Mouse (Mus musculus): ENCODE data around the gene Lfng. TPM values are rescaled to one million over a fixed set of nuclear protein-coding genes. Genes with fewer than 3 reads are reported as not detected.

The Lfng gene
- polyA plus RNA-seq, 2 experiments from 2014 or later = 24.2 to 26.2 TPM

DNA sequence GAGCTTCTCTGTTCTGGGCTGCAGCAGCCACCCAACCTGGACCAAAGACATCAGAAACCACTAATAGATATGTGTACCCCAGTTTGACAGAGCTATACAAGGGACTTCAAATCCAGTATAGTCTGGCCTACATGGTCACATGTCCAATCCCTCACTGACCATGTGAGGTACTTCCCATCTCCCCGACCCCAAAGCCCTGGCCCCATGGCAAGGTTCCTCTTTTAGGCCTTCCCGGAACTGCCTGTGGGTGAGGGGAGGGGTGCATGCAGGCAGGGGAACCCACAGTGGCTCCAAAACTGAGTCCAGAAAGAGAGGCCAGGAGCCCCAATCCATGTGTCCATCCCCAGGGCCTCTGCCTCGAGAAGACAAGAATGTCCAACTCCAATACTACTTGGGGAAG, 35.0 kb downstream of the Lfng start:
- ATAC-seq = no peak

DNA sequence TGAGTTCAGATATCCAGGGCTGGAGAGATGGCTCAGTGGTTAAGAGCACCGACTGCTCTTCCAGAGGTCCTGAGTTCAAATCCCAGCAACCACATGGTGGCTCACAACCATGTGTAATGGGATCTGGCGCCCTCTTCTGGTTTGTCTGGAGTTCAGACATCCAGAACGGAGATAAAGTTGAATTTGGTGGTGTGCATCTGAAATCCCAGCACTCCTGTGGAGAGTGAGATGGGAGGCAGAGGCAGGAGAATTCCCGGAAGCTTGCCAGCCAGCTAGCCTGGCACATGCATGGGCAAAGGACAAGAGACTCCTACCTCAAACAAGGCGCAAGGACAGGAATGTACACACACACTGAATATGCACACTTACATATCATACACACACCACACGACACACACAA, 37.1 kb downstream of the Lfng start:
- ATAC-seq = no peak

DNA sequence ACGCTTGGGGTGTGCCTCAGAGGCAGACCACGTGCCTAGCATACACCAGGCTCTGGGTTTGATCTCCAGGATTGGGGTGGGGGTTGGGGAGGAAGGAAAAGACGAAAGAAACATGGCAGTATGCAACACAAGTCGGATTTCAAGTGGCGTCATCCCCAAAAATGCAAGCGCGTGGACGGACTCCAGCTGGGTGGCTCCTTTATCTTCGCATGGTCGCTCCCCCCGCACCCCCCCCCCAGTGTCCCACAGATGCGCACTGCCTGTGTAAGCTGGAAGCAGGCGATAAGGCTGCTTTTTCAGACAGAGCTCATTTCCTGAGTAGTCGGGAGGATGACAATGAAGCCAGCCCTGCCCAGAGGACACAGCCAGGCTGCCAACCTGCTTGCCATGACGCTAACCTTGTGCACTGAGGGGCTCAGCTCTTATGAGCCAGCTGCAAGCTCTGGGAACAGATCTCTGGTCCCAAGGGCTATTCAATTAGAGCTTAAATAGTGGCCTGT, 37.6 kb downstream of the Lfng start:
- no peak for ATAC-seq

DNA sequence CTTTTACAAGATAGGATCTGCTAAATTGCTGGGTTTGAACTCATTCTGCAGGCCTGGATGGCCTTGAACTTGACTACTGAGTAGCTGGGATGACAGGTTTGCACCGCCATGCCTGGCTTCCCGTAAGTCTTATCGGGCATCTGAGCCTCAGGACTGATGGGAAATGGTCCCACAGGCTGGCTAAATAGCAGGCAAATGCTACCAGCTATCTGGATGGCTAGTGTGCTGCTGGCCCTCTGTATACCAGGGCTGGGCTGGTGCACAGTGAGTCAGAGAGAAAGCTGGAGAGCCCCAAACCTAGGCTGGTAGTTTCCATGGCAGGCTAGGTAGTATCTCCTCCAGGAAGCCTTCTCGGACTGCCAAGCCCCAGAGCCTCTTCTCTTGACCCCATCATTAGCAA, 38.3 kb downstream of the Lfng start:
- no peak for ATAC-seq

DNA sequence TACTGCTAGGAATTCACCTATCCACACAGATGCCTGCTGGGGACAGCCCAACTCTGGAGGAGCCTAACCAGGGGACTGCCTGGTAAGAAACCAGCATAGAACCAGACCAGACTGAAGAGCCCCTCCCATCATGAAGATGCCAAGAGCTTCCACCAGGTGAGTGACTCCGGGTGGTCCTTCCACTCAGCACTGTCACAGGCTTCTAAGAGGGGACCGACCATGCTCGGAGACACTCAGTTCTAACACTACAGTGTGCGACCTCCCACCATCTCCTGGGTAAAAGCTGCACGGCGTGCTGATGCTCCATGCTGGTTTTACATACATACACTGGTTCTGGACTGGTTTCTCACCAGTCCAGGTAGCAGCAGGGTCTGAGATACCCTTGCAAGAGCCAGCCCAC, 39.1 kb downstream of the Lfng start:
- ATAC-seq = no peak

DNA sequence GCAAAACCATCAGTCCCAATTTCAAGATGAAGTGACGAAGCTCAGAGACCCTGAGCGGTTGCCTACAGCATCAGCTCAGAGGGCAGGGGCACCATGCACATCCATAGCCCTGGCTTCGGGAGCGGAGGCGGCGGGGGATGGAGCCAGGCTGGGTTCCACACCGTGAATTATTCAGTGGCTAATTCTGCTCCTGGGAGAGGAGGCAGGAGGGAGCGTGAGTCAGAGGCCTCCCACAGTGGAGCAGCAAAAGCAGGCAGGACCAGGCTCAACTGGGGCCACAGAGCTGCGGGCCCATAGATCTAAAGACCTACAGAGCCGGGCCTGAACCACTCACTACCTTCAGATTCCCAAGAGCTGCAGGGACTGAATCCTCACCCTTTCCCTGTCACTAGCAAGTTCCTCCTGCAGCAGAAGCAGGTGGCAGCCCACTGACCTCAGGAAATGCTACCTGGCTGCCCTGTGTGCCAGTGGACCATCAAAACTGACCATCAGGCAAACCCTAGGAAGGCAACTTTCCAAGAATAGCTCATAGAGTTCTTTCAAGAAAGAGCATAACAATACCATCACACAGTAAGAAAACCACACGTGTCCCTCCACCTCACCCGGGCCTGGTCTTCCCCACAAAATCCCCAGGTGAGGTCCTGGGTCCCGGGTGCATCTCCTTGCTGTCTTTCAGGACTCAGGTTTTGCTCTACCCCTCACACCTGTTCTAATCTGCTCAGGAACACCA, 40.1 kb downstream of the Lfng start:
- ATAC-seq = no peak

DNA sequence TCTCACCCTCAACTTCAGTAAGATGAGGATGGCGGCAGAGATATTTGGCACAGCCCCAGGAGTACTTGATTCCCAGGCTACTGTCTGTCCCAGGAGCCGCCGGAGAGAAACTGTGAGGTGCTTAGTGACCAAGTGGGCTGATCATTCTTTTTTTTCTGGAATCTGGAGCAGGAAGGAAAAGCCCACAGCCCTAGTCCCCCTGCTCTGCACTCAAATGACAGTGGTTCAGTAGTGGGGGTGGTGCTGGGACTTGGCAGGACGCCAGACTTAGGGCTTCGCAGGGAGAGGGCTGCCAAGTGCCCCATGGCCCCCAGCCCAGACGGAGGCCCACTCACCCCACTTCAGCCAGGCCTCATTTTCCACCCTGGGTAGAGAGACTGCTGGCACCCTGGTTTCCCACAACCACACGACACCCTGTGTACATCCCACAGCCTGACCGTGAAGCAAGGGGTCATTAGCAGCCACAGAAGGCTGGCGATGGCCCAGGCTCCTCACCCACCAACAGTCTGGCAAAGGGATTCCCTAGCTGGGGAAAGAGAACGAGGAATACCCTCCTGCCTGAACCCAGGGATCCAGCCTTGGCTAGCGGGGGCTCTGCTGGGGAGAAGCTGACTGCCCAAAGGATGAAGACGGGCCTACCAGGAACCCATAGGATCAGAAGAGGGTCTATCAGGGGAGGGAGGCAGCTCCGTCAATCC, 40.9 kb downstream of the Lfng start:
- ATAC-seq = peak; percentile 7

DNA sequence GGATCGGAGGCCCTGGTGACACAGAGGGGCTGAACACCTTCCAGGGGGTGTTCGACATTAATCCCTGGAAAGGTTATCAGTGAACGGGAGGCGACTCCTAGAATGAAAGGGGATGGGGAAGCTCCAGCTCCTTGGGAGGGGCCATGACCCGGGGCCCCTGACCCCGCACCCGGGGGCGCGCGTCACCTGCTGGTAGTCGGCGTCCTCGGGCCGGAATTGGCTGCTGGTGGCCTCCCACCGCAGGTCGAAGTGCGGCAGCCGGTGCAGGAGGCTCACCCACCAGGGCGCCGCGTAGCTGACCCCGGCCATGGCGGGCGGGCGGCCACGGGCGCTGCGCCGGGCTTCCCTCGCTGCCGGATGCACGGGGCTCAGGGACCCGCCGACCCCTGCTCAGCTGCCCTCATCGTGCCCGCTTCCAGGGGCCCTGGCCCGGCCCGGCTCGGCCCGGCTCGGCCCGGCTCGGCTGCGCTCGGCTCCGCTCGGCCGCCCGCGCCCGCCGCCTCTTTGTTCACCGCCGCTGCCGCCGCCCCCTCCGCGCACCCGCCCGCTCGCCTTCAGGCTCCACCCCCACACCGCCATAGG, 41.5 kb downstream of the Lfng start, which contains the start of gene Ttyh3:
TSS of gene Ttyh3 (minus strand) at position 513 of the 582 bp plus-strand sequence.
- ATAC-seq = no peak

DNA sequence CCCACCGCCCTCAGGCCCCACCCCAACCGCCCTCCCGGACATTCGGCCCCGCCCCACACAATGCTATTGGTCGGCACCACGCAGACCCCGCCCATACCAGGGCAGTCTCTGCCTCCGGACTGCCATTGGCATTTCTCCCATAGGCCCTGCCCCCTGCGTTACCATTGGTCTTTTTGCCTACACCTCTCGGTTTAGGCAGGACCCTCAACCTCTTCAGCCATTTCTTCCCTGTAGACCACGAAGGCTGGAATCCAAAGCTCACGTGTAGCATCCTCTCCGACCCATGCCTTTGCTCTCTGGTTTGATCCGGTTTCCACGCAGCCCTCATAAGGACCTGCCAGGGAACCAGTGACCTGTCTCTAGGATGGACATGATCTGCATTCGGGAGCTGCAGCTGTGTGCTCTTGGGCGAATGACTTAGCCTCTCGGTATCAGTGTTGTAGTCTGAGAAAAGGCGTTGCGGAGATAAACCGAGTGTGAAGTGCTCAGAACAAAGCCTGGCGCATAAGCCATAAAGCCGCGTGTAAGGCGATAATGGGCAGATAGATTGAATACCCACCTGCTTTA, 42.1 kb downstream of the Lfng start:
- peak; percentile 94 for ATAC-seq

DNA sequence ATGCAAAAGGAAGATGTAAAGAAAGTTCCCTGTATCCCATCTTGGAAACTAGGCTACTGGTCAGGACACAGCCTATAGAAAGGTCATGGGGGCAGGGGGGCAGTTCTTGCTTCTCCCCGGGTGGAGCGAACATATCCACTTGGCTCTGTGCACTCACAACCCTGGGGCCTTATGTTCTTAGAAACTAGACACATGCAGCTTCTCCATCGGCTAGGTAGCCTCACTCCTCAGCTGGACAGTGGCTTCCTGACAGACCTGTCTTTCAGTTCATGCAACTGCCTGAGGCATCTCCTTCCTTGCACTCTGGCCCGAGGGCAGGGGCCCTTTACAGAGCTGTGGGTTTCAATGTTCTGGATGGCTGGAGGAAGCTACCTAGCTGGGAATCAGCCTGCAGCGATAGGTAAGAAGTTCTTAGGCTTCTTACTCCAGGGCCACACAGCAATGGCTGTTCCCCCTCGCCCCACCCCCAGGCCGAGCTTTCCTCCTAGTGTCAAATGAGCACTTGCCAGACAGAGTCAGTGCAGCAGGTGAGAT, 42.8 kb downstream of the Lfng start:
- ATAC-seq = no peak

DNA sequence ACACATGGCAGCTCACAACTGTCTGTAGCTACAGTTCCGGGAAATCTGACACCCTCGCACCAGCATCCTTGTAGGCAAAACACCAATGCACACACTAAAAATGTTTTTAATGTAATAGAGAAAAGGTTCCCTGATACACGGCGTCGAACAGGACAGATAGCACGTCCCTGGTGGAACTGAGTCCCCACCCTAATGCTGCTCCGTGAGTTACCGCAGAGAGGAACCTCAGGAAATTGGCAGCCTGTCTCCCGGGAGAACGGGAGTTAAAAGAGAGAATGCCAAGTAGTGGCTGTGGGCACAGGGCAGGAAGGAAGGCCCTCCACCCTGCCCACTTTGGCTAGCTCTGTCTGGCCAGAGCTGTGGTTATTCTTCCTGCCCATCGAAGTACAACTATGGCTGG, 44.1 kb downstream of the Lfng start:
- ATAC-seq = no peak

DNA sequence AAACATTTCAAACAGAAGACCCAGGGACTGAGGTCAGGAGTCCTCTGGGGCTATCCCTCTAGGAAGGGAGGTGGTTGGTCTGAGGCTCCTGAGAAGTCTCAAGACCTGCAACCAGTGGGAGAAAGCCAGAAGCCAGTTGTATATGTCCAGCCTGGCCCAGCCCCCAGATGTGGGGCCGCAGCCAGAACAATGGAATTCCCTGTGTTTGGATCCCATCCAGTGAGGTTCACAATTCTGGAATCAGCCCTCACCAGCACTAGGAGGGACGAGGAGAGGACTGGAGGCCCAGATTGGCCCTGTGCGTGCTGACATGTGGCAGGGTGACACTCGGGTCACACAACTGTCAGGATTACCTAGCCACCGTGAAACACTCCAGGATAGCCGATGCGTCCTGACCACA, 45.5 kb downstream of the Lfng start:
- no peak for ATAC-seq

DNA sequence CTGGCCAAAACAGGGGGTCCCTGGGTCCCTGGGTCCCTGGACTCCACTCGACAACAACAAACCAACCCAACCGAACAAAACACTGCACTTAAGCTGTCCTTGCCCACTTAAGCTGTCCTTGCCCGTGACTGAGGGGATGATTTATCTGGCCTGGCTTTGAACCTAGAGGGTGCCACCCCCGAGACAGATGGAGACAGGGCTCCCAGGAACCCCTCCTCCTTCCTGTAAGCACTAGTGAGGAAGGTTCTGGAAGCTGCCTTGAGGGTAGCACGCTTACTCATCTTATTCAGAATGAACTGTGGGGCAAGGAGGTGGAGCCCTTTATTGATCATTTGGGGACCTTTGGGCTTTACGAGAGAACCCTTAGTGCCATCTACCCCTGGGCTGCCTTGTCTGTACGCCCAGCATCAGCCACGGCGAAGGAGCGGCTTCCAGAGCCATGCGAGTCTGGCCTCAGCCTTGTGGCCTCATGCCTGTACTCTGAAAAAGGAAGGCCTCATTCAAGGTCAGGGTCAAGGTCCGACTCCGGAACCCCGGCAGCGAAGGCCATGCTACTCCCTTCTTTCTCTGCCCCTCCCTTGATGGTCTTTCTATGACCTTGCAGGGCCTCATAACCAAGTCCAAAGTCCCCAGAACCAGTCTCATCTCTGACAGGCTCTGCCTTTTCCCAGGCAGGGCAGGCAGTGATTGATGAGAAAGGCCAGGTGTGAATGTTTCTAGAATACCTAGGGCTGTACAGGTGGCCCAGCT, 47.2 kb downstream of the Lfng start:
- ATAC-seq = no peak

DNA sequence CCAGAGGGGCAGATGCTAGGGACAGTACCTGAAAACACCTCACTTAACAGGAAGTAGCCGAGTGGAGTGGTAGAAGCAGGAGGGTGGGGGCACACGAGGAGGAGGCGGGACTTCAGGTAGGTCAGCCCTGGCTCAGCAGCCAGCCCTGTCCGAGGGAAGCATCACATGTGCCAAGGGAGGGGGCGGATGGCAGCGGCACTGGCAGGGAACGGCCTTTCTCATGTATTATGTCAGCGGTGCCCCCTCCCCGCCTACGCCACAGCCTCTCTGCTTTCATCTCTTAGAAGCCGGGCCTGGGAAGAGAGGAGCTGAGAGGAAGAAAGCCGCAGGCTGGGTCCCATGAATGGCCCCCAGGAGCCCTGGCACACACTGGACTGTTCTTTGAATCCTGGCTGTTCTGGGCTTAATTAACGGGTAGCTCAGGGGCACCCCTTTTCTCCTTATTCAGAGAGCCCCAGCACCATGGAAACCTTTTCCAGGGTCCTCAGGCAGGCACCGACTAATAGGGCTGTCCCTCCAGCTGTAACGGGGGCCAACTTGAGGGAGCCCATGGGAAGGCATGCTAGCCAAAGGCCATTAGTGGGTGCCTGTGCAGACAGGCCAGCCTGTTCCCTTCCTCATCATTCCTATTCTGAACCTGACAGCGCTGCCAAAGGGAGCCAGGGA, 52.6 kb downstream of the Lfng start:
- ATAC-seq = peak; percentile 63

DNA sequence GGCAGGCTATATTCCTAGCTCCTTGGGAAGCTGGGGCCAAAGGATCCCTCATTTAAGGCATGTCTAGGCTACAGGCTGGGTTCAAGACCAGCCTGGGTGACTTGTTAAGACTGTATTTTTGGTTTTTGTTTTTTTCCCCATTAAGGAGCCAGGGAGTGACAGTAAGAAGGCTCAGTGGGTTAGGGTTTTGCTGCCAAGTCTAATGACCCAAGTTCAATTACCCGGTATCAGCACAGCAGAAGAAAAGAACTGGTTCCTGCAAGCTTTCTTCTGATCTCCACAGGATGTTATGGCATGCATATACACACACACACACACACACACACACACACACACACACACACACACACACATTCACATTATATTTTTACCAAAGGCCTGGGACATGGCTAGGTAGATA, 53.3 kb downstream of the Lfng start:
- ATAC-seq = no peak

DNA sequence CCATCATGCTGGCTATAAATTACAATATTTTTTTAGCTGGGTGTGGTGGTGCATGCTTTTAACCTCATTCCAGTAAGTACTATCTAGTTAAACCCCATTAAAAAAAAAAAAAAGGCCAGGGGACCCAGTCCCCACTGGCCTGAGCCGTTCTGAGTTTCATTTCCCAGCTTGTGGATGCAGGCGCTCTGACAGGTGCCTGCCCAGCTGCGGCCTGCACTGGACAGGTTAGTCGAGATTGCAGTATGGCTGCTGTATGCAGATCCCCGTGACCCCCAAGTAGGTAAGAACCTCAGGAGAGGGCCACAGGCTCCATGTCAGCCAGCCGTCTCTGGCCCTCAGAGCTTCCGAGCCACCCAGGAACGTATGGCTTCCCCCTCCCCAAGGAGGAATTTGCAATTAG, 54.3 kb downstream of the Lfng start:
- ATAC-seq = no peak

DNA sequence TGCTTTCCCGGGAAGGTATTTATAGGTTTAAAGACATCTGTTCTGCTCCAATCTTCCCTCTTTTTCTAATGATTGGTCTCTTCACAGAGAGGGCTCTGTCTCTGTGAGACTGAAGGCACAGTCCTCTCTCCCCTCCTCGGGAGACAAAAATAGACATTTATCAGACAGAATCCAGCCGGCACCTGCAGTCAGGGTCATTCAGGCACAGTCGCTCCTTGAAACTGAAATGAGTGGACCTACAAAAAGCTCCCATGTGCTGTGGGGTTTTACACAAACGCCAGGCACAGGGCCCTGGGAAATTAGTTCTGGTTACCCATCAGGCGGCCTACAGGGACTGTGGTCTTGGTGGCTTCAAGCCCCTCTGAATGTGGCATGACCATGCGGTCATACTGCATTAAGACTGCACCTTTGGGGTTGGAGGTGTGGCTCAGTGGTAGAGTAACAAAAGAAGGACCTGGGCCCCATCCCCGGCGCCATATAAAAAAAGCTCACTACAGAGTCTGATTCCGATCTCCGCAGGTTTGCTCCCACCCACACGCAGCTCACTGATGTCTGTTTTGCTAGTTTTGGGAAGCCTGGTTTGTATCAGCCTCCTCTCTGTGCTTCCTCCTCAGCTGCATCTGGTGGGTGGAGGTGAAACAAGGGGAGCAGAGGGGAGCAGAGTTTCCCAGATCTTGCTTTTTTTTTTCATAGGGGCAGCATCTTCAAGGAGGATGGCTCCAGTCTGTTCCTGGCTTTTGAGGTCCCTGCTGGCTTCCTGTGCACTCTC, 54.9 kb downstream of the Lfng start:
- ATAC-seq = no peak

DNA sequence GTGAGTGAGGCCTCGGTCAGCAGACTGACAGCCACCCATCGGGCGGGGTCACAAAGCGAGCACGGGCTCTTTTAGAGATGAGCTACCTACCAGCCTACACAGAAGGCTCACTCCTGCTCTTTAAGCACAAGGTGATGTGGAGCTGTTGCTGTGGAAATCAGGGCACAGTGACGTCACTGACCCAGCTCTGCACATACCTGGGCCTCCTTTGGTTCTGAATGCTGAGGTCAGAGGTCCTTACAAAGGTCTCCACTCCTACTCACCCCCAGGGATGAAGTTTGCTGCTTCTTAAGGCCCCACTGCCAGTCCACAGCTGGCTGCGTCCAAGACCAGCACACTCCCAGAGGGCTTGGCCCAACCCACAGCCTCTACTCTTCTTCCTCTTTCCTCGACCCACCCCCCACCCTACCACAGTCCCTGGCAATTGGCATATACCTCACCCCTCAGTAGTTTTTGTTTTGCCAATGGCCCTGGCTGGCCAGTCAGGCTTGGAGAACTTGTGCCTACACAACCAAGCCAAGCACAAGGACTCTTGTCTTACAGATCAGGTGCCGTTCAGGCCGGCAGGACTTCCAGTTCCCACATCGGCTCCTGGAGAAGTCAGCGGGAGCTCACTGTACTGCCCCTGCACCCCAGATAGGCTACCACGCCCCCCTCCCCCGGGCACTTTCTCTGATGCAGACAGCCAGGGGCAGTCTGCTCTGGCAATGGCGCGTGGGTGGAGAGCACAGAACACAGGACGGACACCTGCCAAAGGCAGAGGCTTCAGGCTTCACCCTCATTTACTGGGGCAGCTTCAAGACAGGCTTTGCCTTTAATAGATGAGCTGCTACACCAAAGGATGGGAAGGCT, 55.8 kb downstream of the Lfng start:
- no peak for ATAC-seq

DNA sequence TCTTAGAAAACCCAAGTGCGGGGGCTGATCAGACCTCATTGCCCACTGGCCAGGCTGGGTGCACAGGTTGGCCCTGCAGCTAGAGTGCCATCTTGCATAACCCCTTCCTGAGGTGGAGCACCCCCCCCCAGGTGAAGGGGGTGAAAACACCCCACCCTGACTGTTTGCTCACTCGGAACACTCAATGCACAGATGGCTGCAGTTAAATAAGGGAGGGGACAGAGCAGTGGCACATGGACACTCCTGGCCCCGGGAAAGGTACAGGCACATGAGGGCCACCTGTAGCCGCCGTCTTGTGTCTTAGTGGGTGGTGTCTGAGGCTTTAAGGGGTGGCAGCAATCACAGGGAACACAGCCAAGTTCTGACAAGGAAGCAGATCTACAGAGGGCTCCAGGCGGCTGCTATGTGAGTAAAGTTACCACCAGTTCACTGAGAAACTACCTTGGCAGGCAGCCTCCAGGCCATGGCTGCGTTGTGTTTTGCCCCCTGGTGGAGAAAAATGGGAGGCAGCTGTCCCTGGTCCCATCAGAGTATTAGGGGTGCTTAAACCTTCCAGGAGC, 56.6 kb downstream of the Lfng start:
- peak; percentile 74 for ATAC-seq

Data from CD4-positive, CD25-positive, alpha-beta regulatory T cell, adult 4 months (primary cell).